Mouse (Mus musculus) heart, postnatal 25 days (tissue): Measurements from ENCODE around the gene Ostn. TPM values are rescaled to one million over a fixed set of nuclear protein-coding genes. Genes with fewer than 3 reads are reported as not detected.
A peak's percentile ranks its signal among the peaks of the same experiment; 100 is the strongest.

Experiments used
- DNase-seq: peaks from one replicate; pipeline ENCODE4 v3.0.0; 2022; ENCODE audit warnings: low spot score
- intact Hi-C: fragments of 180-260 bp; cut with DNase I; formaldehyde crosslinking; loops from one replicate; pipeline ENCODE4 v1.15.1; 2025
- total RNA-seq, 2 experiments: library from RNA; stranded (reverse); gene quantifications; 2 replicates each; pipeline ENCODE4 v1.2.3; 2021

Gene Ostn
- total RNA-seq, 2 experiments from 2014 or later, result not detected

- no peak for DNase-seq
- intact Hi-C loops, result no loop called here
Observed at GRCm38 (mm10) chr16:27386850-27387407, 79.6 kb downstream of the Ostn start.

GRCm38 (mm10) chr16:27387634-27388611 lies 80.6 kb downstream of the Ostn start:
- no peak for DNase-seq
- intact Hi-C loops, result no loop called here

GRCm38 (mm10) chr16:27388761-27389451 lies 81.6 kb downstream of the Ostn start, which contains the start of gene Ccdc50:
Ccdc50 (plus strand) TSS chr16:27388869.
- intact Hi-C loops, result no loop called here
- DNase-seq, result peak; percentile 73

- no peak for DNase-seq
- intact Hi-C loops, result no loop called here
Observed at GRCm38 (mm10) chr16:27389534-27390282, 82.4 kb downstream of the Ostn start.

GRCm38 (mm10) chr16:27390306-27390705 lies 83.0 kb downstream of the Ostn start:
- no peak for DNase-seq
- intact Hi-C loops, result no loop called here

GRCm38 (mm10) chr16:27391845-27392244 lies 84.6 kb downstream of the Ostn start:
- DNase-seq, result no peak

GRCm38 (mm10) chr16:27395251-27396037 lies 88.2 kb downstream of the Ostn start:
- no peak for DNase-seq
- intact Hi-C loops, result no loop called here

More at GRCm38 (mm10) chr16:27391845-27392244, 84.6 kb downstream of the Ostn start:
- intact Hi-C loops, result no loop called here

GRCm38 (mm10) chr16:27396951-27397350 lies 89.7 kb downstream of the Ostn start:
- intact Hi-C loops, result no loop called here
- no peak for DNase-seq

- no peak for DNase-seq
Observed at GRCm38 (mm10) chr16:27399026-27399718, 91.9 kb downstream of the Ostn start.

GRCm38 (mm10) chr16:27399719-27400253 lies 92.5 kb downstream of the Ostn start:
- intact Hi-C loops, result no loop called here
- no peak for DNase-seq

More at GRCm38 (mm10) chr16:27399026-27399718, 91.9 kb downstream of the Ostn start:
- intact Hi-C loops, result no loop called here

Other genes with a start within 250 kb of the Ostn start
- under 1 TPM; 0.62 to 0.75 TPM for gene Uts2b, start 62.8 kb downstream of the Ostn start, total RNA-seq
- 10 to 100 TPM; 40.5 to 42.3 TPM for gene Ccdc50, start 81.4 kb downstream of the Ostn start, total RNA-seq